Mouse (Mus musculus): ENCODE data around the gene Mlec. TPM values are rescaled to one million over a fixed set of nuclear protein-coding genes. Genes with fewer than 3 reads are reported as not detected.

Gene Mlec
- polyA plus RNA-seq, 1 experiment from 2014 or later, result 56.4 TPM

DNA sequence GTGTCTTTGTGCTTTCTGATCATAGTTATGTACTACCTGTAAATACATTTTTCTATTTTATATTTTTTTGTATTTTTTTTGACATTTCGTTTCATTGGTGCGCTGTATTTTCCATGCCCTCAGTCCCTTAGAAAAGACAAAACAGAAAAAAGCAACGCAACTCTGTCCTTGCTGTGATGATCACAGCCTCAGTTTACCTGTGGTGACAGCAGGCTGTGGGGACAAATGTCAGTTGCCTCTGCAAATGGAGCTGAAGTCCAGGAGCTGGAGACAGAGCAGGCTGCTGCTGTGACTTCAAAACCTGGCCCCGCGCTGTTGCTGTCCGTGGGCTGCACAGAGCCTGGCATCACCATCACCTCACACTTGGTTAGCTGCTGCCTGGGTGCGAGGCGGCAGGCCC lies 59.8 kb downstream of the Mlec start, which contains the start of gene Gm10401:
Gene Gm10401, minus strand, starts transcription at position 101 of the 400 bp plus-strand sequence.
- no peak within 1 kb of the TSS for H3K27ac ChIP-seq (ENCODE audit: low read depth, low read length)
- peaks cover 11% of the 10 kb centered on the region for H3K36me3 ChIP-seq (ENCODE audit: control insufficient read depth, insufficient read depth, low read length)
- no peak for ATAC-seq (replicated peaks; ENCODE audit: low FRiP score)
- H3K4me3 ChIP-seq (ENCODE audit: low read depth, low read length), result no peak within 1 kb of the TSS
- DNase-seq (ENCODE audit: low spot score), result no peak
- H3K4me2 ChIP-seq (ENCODE audit: low read depth, low read length, severe bottlenecking), result no peak within 1 kb of the TSS
- H3K9ac ChIP-seq (ENCODE audit: low read length), result no peak within 1 kb of the TSS
- H3K9me3 ChIP-seq (ENCODE audit: control insufficient read depth, low read length), result no peaks in the 10 kb centered on the region
- 97% methylated on average over 8 of the region's 8 CpGs for WGBS
- no peaks in the 10 kb centered on the region for H3K4me1 ChIP-seq (replicated peaks; ENCODE audit: control insufficient read depth, insufficient read depth, low read length)
- H3K27me3 ChIP-seq (ENCODE audit: control insufficient read depth, insufficient read depth, low read length), result no peaks in the 10 kb centered on the region

Other genes starting within 250 kb of the Mlec start
- gene Oasl1, start 234.9 kb downstream of the Mlec start, polyA plus RNA-seq (2014; fragmentation: Nextera tagmentation; extraction: Ambion mirVana), result 0.20 TPM in 1 of 2 replicates, not detected in the other
- gene 2210016L21Rik, start 216.0 kb downstream of the Mlec start, polyA plus RNA-seq (2014; fragmentation: Nextera tagmentation; extraction: Ambion mirVana), result 49.8 and 51.5 TPM in 2 replicates
- gene Hnf1a, start 187.1 kb downstream of the Mlec start, polyA plus RNA-seq (2014; fragmentation: Nextera tagmentation; extraction: Ambion mirVana), result not detected in 2 replicates
- 31.7 and 39.5 TPM in 2 replicates for gene Sppl3, start 147.0 kb downstream of the Mlec start, polyA plus RNA-seq (2014; fragmentation: Nextera tagmentation; extraction: Ambion mirVana)
- gene Gm10401, start 59.9 kb downstream of the Mlec start, polyA plus RNA-seq (2014; fragmentation: Nextera tagmentation; extraction: Ambion mirVana), result 22.0 and 33.1 TPM in 2 replicates
- 30.1 and 31.5 TPM in 2 replicates for gene Acads, start 38.8 kb downstream of the Mlec start, polyA plus RNA-seq (2014; fragmentation: Nextera tagmentation; extraction: Ambion mirVana)
- 81.2 and 83.3 TPM in 2 replicates for gene Unc119b, start 23.2 kb downstream of the Mlec start, polyA plus RNA-seq (2014; fragmentation: Nextera tagmentation; extraction: Ambion mirVana)
- gene Cabp1, start 36.2 kb upstream of the Mlec start, polyA plus RNA-seq (2014; fragmentation: Nextera tagmentation; extraction: Ambion mirVana), result 1.2 and 1.5 TPM in 2 replicates
- 98.4 and 105 TPM in 2 replicates for gene Pop5, start 77.7 kb upstream of the Mlec start, polyA plus RNA-seq (2014; fragmentation: Nextera tagmentation; extraction: Ambion mirVana)
- gene Rnf10, start 114.7 kb upstream of the Mlec start, polyA plus RNA-seq (2014; fragmentation: Nextera tagmentation; extraction: Ambion mirVana), result 109 and 110 TPM in 2 replicates
- gene Coq5, start 121.5 kb upstream of the Mlec start, polyA plus RNA-seq (2014; fragmentation: Nextera tagmentation; extraction: Ambion mirVana), result 57.1 and 58.2 TPM in 2 replicates
- 1,518 and 1,534 TPM in 2 replicates for gene Dynll1, start 142.8 kb upstream of the Mlec start, polyA plus RNA-seq (2014; fragmentation: Nextera tagmentation; extraction: Ambion mirVana)
- 373 and 388 TPM in 2 replicates for gene Srsf9, start 169.0 kb upstream of the Mlec start, polyA plus RNA-seq (2014; fragmentation: Nextera tagmentation; extraction: Ambion mirVana)
- gene Gatc, start 183.0 kb upstream of the Mlec start, polyA plus RNA-seq (2014; fragmentation: Nextera tagmentation; extraction: Ambion mirVana), result 51.5 and 51.6 TPM in 2 replicates
- 56.4 and 59.4 TPM in 2 replicates for gene Triap1, start 183.0 kb upstream of the Mlec start, polyA plus RNA-seq (2014; fragmentation: Nextera tagmentation; extraction: Ambion mirVana)
- gene Cox6a1, start 190.8 kb upstream of the Mlec start, polyA plus RNA-seq (2014; fragmentation: Nextera tagmentation; extraction: Ambion mirVana), result 674 and 731 TPM in 2 replicates

Data from forebrain, embryonic 11.5 days (tissue).